Mouse (Mus musculus): ENCODE data around the gene Acaa1a.
"Not testable (repeated sequence)": the region's sequence is repeated elsewhere in the genome, so short reads cannot be mapped to it uniquely, and the experiment has no call there.

Gene Acaa1a

GRCm38 (mm10) chr9:119339106-119339505, 370 bp upstream of the Acaa1a start:
- DNase-seq (ENCODE audit: low spot score in 2 of 2), result peak in 1 of 2 experiments; percentile 21

- peak in 1 of 2 experiments; percentile 18 for DNase-seq (ENCODE audit: low spot score in 2 of 2)
These were observed 720 bp downstream of the Acaa1a start for GRCm38 (mm10) chr9:119340212-119340580.

- peak; percentile 95 to 96 for DNase-seq (ENCODE audit: low spot score in 2 of 2)
These were observed 1.7 kb downstream of the Acaa1a start, which contains the start of gene Myd88 for GRCm38 (mm10) chr9:119340909-119341816. Gene Myd88 (minus strand): TSS chr9:119341411.

DNA sequence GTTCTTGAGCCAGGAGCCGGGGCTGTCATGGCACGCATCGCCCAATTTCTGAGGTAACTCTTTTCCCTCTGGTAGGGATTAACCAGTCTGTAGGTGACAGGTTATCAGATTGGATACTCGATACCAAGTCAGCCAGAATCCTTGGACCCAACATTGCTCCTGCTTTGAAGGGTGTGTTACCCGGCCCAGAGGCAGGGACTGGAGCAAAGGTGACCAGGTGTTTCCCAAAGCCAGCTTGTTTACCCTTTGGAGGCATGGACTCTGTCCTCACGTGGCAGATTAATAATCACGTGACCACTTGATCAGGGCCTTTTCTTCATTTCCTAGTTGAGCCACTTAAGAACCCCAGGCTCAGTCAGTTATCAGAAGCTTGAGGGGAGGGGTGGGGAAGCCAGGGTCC, 3.3 kb downstream of the Acaa1a start:
- no peak for DNase-seq (ENCODE audit: low spot score in 2 of 2)

DNA sequence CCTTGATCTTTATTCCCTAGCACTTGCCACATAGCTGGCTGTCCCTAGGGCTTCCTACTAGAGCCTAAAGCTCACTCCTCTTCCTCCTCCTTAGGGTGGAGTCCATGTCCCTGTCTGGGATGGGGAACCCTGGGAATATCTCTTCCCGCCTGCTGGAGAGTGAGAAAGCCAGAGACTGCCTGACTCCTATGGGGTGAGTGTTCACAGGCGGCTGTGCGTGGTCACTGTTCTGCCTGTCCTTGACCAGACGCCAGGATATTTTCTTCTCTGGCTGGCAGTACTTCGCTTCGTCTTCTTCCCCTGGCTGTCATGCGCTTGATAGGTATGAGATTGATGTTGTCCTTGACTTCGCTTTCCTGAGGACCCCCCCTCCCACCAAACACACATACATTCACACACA, 6.9 kb downstream of the Acaa1a start:
- no peak for DNase-seq (ENCODE audit: low spot score in 2 of 2)

DNA sequence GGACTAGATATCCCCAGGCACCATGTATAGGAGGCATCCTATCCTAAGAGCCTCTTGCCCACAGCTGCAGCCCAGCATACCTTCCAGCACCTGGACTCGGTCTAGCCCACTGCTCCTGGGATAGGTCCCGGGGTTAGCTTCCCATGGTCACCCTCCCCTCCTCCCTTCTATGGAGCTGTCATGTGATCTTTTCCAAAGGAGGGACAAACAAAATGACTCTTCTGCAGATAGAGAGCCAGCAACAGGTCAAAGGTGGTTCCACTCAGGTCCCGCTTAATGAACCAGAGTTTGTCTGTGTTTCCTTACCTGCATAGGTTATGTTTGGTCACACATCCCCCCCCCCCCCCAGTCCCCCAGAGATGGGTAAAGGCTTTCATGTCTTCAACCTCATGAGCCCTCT, 11.1 kb downstream of the Acaa1a start:
- no peak for DNase-seq (ENCODE audit: low spot score in 2 of 2)

- no peak for DNase-seq (ENCODE audit: low spot score in 2 of 2)
These were observed 11.7 kb downstream of the Acaa1a start for GRCm38 (mm10) chr9:119350947-119351705.

- DNase-seq (ENCODE audit: low spot score in 2 of 2), result peak; percentile 53 to 58
These were observed 12.6 kb downstream of the Acaa1a start for GRCm38 (mm10) chr9:119352060-119352459.

DNA sequence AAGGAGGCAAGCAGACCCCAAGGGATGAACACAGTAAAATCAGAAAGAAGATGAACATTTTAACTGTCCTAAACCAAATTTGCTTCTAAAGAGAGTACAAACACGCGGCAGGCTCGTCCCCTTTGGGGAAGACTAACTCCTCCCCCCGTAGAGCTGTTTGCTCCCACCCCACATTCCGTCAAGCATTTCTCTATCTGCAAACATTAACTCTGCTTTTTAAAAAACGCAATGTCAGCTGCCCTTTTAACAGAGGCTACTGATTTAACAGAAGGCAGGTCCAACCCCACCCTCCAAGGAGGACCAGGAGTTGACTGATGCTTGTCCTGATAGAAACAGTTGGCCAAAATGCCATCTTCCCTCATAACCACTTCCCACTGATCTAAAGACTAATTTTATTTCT, 14.4 kb downstream of the Acaa1a start:
- DNase-seq (ENCODE audit: low spot score in 2 of 2), result no peak

- no peak for DNase-seq (ENCODE audit: low spot score in 2 of 2)
These were observed 16.5 kb downstream of the Acaa1a start for GRCm38 (mm10) chr9:119355943-119356342.

DNA sequence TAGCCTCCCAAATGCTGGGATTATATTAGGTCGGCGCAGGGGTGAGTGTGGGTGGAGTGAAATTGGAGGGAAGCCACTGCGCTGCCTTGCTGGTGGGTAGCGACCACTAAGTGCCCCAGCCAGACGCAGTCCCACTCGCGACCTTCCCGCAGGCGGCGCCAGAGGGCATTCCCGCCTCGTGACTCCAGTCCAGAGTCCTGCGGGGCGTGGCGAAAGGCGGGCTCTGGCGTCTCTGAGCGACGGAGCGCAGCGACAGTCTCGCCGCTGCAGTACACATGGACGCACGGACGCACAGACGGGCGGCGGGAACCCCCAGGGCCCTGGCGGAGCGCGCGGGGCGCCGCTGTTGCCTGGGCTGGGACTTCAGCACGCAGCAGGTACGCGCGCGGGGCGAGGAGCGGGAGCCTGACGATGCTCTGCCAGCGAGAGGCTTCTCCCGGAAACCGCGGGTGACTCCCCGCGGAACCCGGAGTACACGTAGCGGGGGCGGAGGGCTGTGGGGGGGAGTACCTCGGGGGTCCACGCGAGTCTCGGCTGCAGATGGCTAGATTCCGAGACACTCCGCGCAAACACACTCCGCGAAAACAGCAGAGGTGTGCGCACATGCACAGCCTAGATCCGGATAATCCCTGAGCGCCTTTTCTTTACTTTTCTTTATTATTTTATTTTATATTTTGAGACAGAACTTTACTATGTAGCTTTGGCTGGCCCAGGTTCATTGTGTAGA, 18.0 kb downstream of the Acaa1a start, which contains the start of gene Xylb:
Gene Xylb, plus strand, starts transcription at position 51 of the 727 bp plus-strand sequence.
- DNase-seq (ENCODE audit: low spot score in 2 of 2), result peak; percentile 83 to 87

DNA sequence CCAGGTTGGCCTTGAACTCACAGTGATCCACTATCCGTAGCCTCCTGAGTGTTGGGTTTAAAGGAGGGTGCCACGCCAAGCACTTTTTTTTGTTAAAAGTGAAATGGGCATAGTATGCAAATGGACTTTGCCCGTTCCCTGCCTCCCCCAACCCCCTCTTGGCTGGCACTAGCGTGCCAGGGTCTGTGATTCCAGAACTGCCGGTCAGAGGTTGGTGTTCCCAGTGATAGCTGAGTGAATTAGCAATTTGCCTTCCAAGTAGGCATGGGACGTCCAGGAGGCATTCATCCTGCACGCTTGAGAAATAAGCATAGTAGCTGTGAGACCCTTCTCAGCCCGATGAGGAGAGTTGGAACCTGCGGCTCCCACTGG, 18.6 kb downstream of the Acaa1a start:
- DNase-seq (ENCODE audit: low spot score in 2 of 2), result no peak

DNA sequence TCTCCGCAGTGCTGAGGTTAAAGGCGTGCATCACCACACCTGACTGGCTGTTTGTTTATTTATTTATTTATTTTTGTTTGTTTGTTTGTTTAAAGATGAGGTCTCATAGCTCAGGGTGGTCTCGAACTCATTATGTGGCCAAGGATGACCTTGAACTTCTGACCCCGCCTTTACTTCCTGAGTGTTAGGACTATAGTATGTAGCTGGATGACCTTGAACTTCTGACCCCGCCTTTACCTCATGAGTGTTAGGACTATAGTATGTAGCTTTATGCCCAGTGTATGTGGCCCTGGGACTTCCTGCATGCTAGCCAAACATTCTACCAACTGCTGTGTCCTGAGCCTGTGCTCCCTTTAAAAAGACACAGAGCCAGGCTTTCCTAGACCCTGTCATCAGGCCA, 21.9 kb downstream of the Acaa1a start:
- no peak for DNase-seq (ENCODE audit: low spot score in 2 of 2)

DNA sequence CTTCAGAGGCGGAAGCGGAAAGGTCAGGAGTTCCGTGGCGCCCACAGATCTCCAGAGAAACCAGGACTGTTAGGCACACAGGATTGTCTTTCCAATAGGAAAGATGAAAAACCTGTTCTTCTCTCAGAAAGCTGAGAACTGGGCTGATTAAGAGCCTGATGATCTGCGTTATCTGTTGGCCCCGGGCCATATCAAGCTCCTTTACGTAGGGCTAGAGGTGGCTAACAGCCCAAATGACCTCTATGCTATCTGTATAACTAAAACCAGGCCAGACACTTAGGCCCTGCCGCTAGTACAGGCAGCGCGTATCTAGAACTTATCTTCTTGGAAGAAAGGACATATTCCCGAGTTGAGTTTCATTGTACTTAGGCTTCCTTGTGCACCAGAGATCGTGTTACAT, 23.8 kb downstream of the Acaa1a start:
- no peak for DNase-seq (ENCODE audit: low spot score in 2 of 2)

DNA sequence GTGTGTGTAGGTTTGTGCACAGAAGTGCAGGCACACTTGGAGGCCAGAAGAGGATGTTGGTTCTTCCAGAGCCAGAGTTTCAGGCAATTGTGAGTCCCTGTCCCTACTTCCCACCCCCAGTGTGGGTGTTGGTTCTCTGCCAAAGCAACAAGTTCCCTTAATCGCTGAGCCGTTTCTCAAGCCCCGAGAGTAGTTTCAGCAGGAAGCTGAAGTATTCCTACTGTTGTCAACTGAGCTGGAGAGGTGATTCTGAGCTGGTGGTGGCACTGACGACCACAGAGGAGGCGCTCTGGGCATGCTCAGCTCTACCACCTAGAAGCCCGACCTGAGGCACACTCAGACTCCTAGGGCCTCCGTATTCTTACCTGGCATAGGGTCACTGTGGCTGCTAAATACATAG, 25.8 kb downstream of the Acaa1a start, which contains the start of gene Slc22a14:
Gene Slc22a14, minus strand, starts transcription at position 270 of the 400 bp plus-strand sequence.
- DNase-seq (ENCODE audit: low spot score in 2 of 2), result peak; percentile 26 to 27

GRCm38 (mm10) chr9:119368367-119368766, 28.9 kb downstream of the Acaa1a start:
- no peak for DNase-seq (ENCODE audit: low spot score in 2 of 2)

GRCm38 (mm10) chr9:119370770-119371169, 31.3 kb downstream of the Acaa1a start:
- not testable (repeated sequence) for DNase-seq (ENCODE audit: low spot score in 2 of 2)

GRCm38 (mm10) chr9:119371251-119371650, 31.8 kb downstream of the Acaa1a start:
- DNase-seq (ENCODE audit: low spot score in 2 of 2), result no peak

- no peak for DNase-seq (ENCODE audit: low spot score in 2 of 2)
These were observed 35.5 kb downstream of the Acaa1a start for GRCm38 (mm10) chr9:119375008-119375407.

- no peak for DNase-seq (ENCODE audit: low spot score in 2 of 2)
These were observed 36.1 kb downstream of the Acaa1a start for GRCm38 (mm10) chr9:119375556-119375955.

- no peak for DNase-seq (ENCODE audit: low spot score in 2 of 2)
These were observed 38.8 kb downstream of the Acaa1a start for GRCm38 (mm10) chr9:119378231-119378630.

GRCm38 (mm10) chr9:119382603-119383002, 43.1 kb downstream of the Acaa1a start:
- no peak for DNase-seq (ENCODE audit: low spot score in 2 of 2)

Data from spleen, postnatal 36 days (tissue).